12 mouse cellular contexts compared by ENCODE assay signal in genomic region chr11:60553091-60553490, GRCm38 (mm10).
"Had no signal": no experiment of that assay in that cellular context is flagged by ENCODE, and none has a peak within 500 bp of the region (broad histone marks: within the 10 kb centered on the region; RNA-seq: fewer than 3 reads in every experiment).

No protein-coding gene starts in this region.

- DNase-seq: gastrocnemius, postnatal 10 days; gastrocnemius, postnatal 25 days; heart, adult 2 months; heart, postnatal 14 days; heart, postnatal 36 days; kidney, adult 18-20 months; kidney, adult 8-10 months; kidney, postnatal 10 days; kidney, postnatal 25 days; kidney, postnatal 4 days; liver; liver, embryonic 13.5 days had no signal
